Mouse (Mus musculus) liver, embryonic 16.5 days (tissue): ENCODE results near the gene Ccl6. TPM values are rescaled to one million over a fixed set of nuclear protein-coding genes. Genes with fewer than 3 reads are reported as not detected.
"Not testable (repeated sequence)": the region's sequence is repeated elsewhere in the genome, so short reads cannot be mapped to it uniquely, and the experiment has no call there.

Source experiments
- ATAC-seq: fragments of 200-750 bp; cut with Nextera tagmentation; 2 replicates; pipeline ENCODE4 v1.8.0; 2017; ENCODE audit warnings: low read depth, mild to moderate bottlenecking, moderate number of reproducible peaks, moderate library complexity
- H3K27ac ChIP-seq: fragments of 300-500 bp; sonication (generic); 2 replicates; pipeline ENCODE4 v1.5.1; 2014; ENCODE audit warnings: mild to moderate bottlenecking, low read length
- H3K27me3 ChIP-seq: fragments of 300-500 bp; sonication (generic); 2 replicates; pipeline ENCODE4 v1.6.1; 2014; ENCODE audit warnings: low read depth, low read length, mixed read lengths; ENCODE audit not compliant: control insufficient read depth, insufficient read depth
- H3K36me3 ChIP-seq: fragments of 300-500 bp; sonication (generic); 2 replicates; pipeline ENCODE4 v1.6.1; 2014; ENCODE audit warnings: mild to moderate bottlenecking; ENCODE audit not compliant: control insufficient read depth, insufficient read depth
- H3K4me1 ChIP-seq: fragments of 300-500 bp; sonication (generic); 2 replicates; pipeline ENCODE4 v1.6.1; 2014; ENCODE audit warnings: low read depth, low read length, mixed read lengths; ENCODE audit not compliant: control insufficient read depth
- H3K4me2 ChIP-seq: fragments of 300-500 bp; sonication (generic); 2 replicates; pipeline ENCODE4 v1.6.1; 2014; ENCODE audit warnings: low read depth, low read length, mixed read lengths
- H3K4me3 ChIP-seq: fragments of 300-500 bp; sonication (generic); 2 replicates; pipeline ENCODE4 v1.5.1; 2014; ENCODE audit warnings: low read depth, mild to moderate bottlenecking, low read length
- H3K9ac ChIP-seq: fragments of 300-500 bp; sonication (generic); 2 replicates; pipeline ENCODE4 v1.6.1; 2014; ENCODE audit warnings: low read depth, low read length
- H3K9me3 ChIP-seq: fragments of 300-500 bp; sonication (generic); replicated peaks from 2 replicates; pipeline ENCODE4 v1.6.1; 2016; ENCODE audit warnings: low read length; ENCODE audit not compliant: control insufficient read depth
- WGBS: fragments of 180-500 bp; shearing (Covaris S2); extraction: QIAGEN DNeasy Blood & Tissue Kit; methylation state at CpG from one replicate; pipeline ENCODE4 v1.1.7; 2014; ENCODE audit not compliant: insufficient replicate concordance; 5-methylcytosine and 5-hydroxymethylcytosine counted together
- polyA plus RNA-seq: library from polyadenylated mRNA; unstranded; fragments of >200 nt; fragmentation: Nextera tagmentation; extraction: Ambion mirVana; gene quantifications from 2 replicates; pipeline ENCODE4 v1.2.1, GENCODE M21; 2015

Gene Ccl6
- polyA plus RNA-seq, 1 experiment from 2014 or later = 16.3 TPM

GRCm38 (mm10) chr11:83560405-83560804, 32.5 kb downstream of the Ccl6 start:
- Histone ChIP-seq H3K36me3 (no peaks in the 10 kb centered on the region), H3K4me2 (no peak overlapping the region), H3K27me3 (no peaks in the 10 kb centered on the region), H3K9me3 (no peaks in the 10 kb centered on the region), H3K9ac (no peak overlapping the region), H3K4me3 (no peak overlapping the region), H3K4me1 (no peaks in the 10 kb centered on the region; the same call in 1 of the 2 replicates), H3K27ac (no peak overlapping the region)
- WGBS = 27% methylated on average over 6 of the region's 6 CpGs
- ATAC-seq = no peak

DNA sequence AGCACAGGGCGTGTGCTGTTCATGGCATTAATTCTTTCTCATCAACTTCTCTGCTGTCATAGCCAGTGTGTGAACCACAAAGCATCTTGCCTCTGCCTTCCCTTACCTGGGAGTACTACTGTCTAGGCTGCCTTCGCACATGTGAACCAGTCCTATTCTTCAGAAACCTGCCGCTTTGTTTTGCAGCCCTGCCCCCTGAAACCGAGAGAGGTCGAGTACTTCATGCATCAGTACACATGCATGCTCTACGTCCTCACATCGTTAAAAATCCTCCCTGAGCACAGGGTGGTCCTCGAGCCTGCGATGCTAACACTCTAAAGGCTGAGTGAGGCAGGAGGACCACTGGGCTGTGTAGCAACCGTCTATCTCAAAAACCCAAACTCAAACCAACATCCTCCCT, 35.8 kb downstream of the Ccl6 start:
- H3K4me2 ChIP-seq = no peak overlapping the region
- ATAC-seq = no peak
- 71% methylated on average over 10 of the region's 10 CpGs for WGBS
- H3K4me3 ChIP-seq = no peak overlapping the region
- no peak overlapping the region for H3K9ac ChIP-seq
- H3K36me3 ChIP-seq = no peaks in the 10 kb centered on the region
- H3K27me3 ChIP-seq = no peaks in the 10 kb centered on the region
- H3K4me1 ChIP-seq = no peaks in the 10 kb centered on the region
- H3K27ac ChIP-seq = no peak overlapping the region
- no peaks in the 10 kb centered on the region for H3K9me3 ChIP-seq

- Histone ChIP-seq H3K4me2 (no peak overlapping the region), H3K36me3 (no peaks in the 10 kb centered on the region), H3K27ac (no peak overlapping the region), H3K27me3 (no peaks in the 10 kb centered on the region), H3K9me3 (no peaks in the 10 kb centered on the region), H3K9ac (no peak overlapping the region), H3K4me3 (no peak overlapping the region), H3K4me1 (no peaks in the 10 kb centered on the region)
- WGBS = 26% methylated on average over 8 of the region's 8 CpGs
- ATAC-seq = no peak
These were observed 36.7 kb downstream of the Ccl6 start for GRCm38 (mm10) chr11:83556085-83556781.

DNA sequence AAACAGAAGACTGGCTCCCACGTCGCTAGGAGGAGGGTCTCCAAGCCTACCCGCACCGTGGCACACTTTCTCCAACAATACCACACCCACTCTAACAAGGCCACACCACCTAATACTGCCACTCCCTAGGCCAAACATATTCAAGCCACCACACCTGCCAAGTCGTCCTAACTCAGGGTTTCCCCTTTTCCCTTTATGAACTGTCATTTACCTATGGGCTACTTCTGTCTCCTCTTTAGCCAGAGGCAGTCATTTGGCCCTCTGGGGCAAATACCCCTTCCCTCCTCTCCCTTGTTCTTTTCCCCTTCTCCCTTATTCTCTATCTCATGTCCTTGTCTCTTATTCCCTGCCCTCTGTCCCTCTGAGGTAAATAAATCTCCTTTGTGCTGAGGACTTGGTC, 41.2 kb downstream of the Ccl6 start:
- Histone ChIP-seq H3K9me3 (no peaks in the 10 kb centered on the region), H3K4me1 (no peaks in the 10 kb centered on the region), H3K27ac (no peak overlapping the region), H3K9ac (no peak overlapping the region), H3K27me3 (no peaks in the 10 kb centered on the region), H3K36me3 (no peaks in the 10 kb centered on the region), H3K4me3 (no peak overlapping the region), H3K4me2 (no peak overlapping the region)
- ATAC-seq = no peak
- WGBS = 66% methylated on average over 5 of the region's 5 CpGs

DNA sequence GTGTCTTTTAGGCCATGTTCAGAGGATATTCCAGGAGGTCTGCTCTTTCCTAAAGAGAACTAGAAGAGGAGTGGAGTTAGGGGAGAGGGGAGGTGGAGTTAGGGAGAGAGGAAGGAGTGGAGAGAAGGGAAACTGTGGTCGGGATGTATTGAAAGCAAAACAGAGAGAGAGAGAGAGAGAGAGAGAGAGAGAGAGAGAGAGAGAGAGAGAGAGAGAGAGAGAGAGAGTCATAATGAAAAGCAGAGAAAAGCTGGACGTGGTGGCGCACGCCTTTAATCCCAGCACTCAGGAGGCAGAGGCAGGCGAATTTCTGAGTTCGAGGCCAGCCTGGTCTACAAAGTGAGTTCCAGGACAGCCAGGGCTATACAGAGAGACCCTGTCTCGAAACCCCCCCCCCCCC, 41.9 kb downstream of the Ccl6 start:
- not testable (repeated sequence) for H3K9me3 ChIP-seq, H3K36me3 ChIP-seq, H3K4me3 ChIP-seq, H3K4me2 ChIP-seq, H3K27ac ChIP-seq, H3K27me3 ChIP-seq, H3K4me1 ChIP-seq, ATAC-seq, H3K9ac ChIP-seq
- WGBS = 75% methylated on average over 6 of the region's 7 CpGs

- 16% methylated on average over 5 of the region's 5 CpGs for WGBS
- Histone ChIP-seq H3K4me1 (no peaks in the 10 kb centered on the region), H3K27me3 (no peaks in the 10 kb centered on the region), H3K9ac (no peak overlapping the region), H3K4me3 (no peak overlapping the region), H3K36me3 (no peaks in the 10 kb centered on the region), H3K27ac (no peak overlapping the region), H3K4me2 (no peak overlapping the region), H3K9me3 (no peaks in the 10 kb centered on the region)
- no peak for ATAC-seq
These were observed 42.7 kb downstream of the Ccl6 start for GRCm38 (mm10) chr11:83550186-83550632.

GRCm38 (mm10) chr11:83544214-83544613, 48.7 kb downstream of the Ccl6 start:
- Histone ChIP-seq H3K27me3 (no peaks in the 10 kb centered on the region), H3K27ac (no peak overlapping the region), H3K4me3 (no peak overlapping the region), H3K4me1 (no peaks in the 10 kb centered on the region), H3K9me3 (no peaks in the 10 kb centered on the region), H3K4me2 (no peak overlapping the region), H3K36me3 (no peaks in the 10 kb centered on the region), H3K9ac (no peak overlapping the region)
- peak; percentile 19; the same call in 1 of the 2 replicates for ATAC-seq
- 29% methylated on average over 3 of the region's 3 CpGs for WGBS

GRCm38 (mm10) chr11:83541415-83541814, 51.5 kb downstream of the Ccl6 start:
- ATAC-seq = no peak
- Histone ChIP-seq H3K36me3 (no peaks in the 10 kb centered on the region), H3K4me1 (no peaks in the 10 kb centered on the region), H3K9ac (no peak overlapping the region), H3K4me3 (no peak overlapping the region), H3K9me3 (no peaks in the 10 kb centered on the region), H3K4me2 (no peak overlapping the region), H3K27ac (no peak overlapping the region), H3K27me3 (no peaks in the 10 kb centered on the region)
- 69% methylated on average over 3 of the region's 3 CpGs for WGBS

DNA sequence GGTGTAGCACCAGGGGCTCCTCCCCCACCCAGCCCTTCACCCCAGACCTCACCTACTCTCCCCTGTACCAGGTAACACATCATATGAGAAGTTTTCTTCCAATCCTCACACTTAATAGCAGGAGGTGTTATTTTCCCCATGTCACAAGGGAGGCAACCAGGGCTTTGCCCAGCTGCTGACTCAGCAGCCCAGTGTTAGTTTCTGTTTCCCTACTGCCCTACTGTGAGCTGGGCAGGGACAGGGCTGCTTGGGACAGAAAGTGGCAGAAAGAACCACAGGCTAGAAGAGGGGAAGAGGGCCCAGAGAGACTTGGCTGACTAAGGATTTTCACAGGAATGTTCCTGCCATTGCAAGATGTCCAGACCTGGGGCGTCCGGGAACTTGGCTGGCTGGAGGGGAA, 52.0 kb downstream of the Ccl6 start:
- WGBS = 69% methylated on average over 2 of the region's 2 CpGs
- H3K4me2 ChIP-seq = no peak overlapping the region
- H3K4me3 ChIP-seq = no peak overlapping the region
- H3K36me3 ChIP-seq = no peaks in the 10 kb centered on the region
- no peak overlapping the region for H3K9ac ChIP-seq
- no peaks in the 10 kb centered on the region for H3K27me3 ChIP-seq
- no peak for ATAC-seq
- no peak overlapping the region for H3K27ac ChIP-seq
- no peaks in the 10 kb centered on the region for H3K9me3 ChIP-seq
- no peaks in the 10 kb centered on the region for H3K4me1 ChIP-seq
